Mouse (Mus musculus): ENCODE results near the gene Npy2r.

DNA sequence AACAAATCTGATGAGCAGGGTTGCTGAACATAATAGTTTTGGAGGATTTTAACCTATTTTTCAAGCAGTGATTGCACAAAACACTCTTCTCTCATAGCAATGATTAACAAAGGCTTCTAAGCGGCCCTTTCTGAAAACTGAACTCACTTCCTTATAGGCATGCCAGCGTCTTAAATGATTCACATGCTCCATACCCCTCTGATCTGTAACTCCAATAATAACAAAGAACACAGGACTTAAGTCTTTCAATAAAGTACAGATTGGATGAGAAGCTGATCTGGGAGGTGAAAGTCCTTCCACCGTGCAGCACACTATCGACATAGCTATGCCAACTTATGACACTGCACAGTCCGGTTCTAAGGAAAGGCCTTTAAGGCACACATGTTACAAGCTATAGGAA lies 2.0 kb upstream of the Npy2r start:
- TF ChIP-seq GATA1 (IDR thresholded peaks at IDR 0.05; ENCODE audit: borderline replicate concordance, low read length) (no peak), FLI1 (IDR thresholded peaks at IDR 0.05; ENCODE audit: low read length) (no peak)

Data from megakaryocyte, embryonic 14.5 days (primary cell).